Mouse (Mus musculus) cerebellum, postnatal 10 days (tissue): ENCODE measurements around the gene Il22.
"Not testable (repeated sequence)": the region's sequence is repeated elsewhere in the genome, so short reads cannot be mapped to it uniquely, and the experiment has no call there.

Experiments
- DNase-seq, 2 experiments: peaks; one replicate each; pipeline ENCODE4 v3.0.0; 2021; ENCODE audit warnings: mixed read lengths in 2 of 2

Il22 gene

DNA sequence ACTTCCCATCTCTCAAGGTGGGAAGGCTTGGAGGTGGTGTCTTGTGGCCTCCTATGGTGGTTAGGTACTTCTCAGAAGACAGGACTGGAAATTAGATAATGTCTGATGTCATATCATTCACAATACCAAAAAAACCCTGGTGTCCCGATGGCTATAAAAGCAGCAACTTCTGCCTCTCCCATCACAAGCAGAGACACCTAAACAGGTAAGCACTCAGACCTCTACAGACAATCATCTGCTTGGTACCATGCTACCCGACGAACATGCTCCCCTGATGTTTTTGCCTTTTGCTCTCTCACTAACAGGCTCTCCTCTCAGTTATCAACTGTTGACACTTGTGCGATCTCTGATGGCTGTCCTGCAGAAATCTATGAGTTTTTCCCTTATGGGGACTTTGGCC lies at the start of gene Il22:
TSS of gene Il22 (plus strand) at position 301 of the 400 bp plus-strand sequence.
- no peak for DNase-seq

DNA sequence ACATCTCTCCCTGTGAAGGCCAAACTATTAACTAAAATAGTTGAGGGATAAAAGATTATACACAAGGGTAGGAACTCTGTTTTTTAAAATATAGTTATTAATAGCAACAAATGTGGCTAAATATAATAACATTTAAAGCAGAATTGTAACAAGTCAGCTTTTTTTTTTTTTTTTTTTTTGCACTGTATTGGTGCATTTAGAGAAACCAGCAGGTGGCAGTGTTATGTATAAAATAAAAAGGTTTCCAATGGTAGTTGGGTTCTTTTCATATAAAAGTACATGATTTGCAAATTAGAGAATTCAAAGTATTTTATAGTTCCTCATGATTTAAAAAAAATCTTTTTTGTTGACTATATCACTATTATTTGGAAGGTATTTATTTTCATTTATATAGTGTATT lies 48.8 kb upstream of the Il22 start:
- DNase-seq, result peak; percentile 39 to 72

DNA sequence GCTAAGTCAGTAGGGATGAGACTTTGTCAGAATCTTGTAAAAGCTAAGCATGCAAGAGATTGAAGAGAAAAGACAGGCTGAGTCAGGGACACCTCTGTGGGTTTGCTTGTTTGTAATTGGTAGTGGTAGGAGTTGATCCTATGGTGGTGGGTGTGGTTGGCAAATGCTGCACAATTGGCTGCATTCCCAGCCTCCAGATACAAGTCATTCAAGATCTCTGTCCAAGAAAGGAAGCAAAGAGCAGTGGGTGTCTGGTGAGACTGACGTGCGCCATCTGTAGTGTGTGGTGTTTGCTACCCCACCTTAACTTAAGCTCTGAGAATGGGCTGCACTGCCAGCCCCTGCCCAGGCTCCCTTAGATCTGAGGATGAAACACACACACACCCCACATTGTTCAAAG lies 43.6 kb upstream of the Il22 start:
- DNase-seq, result peak; percentile 48 to 68

- DNase-seq, result no peak
Observed at GRCm38 (mm10) chr10:118169212-118169611, 35.5 kb upstream of the Il22 start.

DNA sequence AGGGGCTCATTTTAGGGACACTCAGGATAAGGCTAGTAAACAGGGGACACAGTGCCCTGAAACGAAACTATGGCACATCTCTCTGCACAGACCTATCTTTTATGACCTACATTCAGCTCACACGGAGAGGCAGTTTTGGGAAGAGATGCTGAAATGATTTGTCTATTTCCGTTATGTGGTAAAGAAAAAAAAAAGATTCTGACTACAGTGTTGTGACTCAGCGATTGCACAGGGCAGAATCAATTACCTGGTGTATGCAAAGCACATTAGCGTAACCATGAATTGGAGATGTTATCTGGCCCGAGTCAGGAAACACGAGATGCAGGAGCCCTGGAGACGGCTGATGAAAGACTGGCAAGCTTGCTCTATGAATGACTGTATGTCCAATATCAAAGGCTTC lies 32.3 kb upstream of the Il22 start:
- DNase-seq, result no peak

- DNase-seq, result no peak
Observed at GRCm38 (mm10) chr10:118172876-118173275, 31.9 kb upstream of the Il22 start.

GRCm38 (mm10) chr10:118175542-118175941 lies 29.2 kb upstream of the Il22 start:
- not testable (repeated sequence) for DNase-seq

DNA sequence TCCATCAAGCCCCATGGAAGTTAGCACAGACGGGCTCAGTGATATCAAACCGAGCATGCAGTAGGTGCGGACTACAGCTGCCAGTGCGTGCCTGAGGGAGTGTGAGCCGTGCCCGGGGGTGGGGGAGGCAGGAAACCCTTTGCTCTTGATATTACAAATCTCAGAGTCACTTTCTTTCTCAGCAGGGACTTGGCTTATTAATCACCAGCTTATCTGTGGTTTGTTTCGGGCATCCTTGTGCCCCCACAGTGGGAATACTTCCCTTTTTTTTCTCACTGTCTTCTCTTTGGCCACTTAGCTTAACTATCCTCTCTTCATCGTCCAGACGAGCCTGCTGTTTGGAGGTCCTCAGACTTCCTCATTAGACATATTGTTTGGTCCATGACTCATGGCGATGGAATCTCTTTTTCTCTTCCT lies 26.0 kb upstream of the Il22 start:
- no peak for DNase-seq

GRCm38 (mm10) chr10:118179265-118179664 lies 25.5 kb upstream of the Il22 start:
- DNase-seq, result no peak

DNA sequence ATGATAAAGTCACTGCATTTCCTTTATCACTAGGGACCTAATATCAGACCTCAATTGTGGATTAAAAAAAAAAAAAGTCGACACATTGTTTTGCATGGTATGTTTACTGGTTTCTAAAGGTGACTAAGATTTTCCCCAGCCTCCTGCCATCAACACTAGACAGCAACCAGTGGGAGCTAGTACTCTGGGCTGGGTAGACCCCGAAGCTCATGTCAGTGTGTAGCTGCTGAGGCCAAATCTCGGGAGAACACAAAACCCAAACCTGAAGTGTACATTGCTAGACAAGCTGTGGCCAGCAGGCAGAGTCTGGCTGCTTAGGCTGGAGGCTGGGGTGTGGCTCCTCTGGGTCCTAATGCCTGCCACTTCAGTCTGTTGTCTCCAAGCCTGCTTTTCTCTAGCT lies 9.6 kb upstream of the Il22 start:
- not testable (repeated sequence) for DNase-seq

- DNase-seq, result peak; percentile 65 to 70
Observed at GRCm38 (mm10) chr10:118215719-118216393, 11.1 kb downstream of the Il22 start.

DNA sequence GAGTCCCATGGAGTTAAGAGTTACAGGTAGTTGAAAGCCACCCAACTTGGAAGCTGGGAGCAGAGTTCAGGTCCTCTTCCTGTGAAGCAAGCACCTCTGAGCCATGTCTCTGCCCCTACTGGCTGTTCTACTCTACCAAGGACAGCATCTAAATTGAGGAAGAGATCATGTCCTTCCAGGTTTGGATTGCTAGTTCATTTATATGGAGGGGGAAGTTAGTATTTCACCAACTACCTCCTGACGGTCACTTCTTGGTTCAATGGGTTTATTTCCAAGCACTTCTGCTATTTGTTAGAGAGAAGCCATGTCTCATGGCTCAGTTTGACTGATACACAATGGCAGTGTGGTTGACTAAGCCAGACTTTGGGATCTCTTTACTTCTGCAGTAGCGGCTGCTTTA lies 22.9 kb downstream of the Il22 start:
- not testable (repeated sequence) for DNase-seq

- DNase-seq, result not testable (repeated sequence)
Observed at GRCm38 (mm10) chr10:118232607-118233006, 27.9 kb downstream of the Il22 start.

DNA sequence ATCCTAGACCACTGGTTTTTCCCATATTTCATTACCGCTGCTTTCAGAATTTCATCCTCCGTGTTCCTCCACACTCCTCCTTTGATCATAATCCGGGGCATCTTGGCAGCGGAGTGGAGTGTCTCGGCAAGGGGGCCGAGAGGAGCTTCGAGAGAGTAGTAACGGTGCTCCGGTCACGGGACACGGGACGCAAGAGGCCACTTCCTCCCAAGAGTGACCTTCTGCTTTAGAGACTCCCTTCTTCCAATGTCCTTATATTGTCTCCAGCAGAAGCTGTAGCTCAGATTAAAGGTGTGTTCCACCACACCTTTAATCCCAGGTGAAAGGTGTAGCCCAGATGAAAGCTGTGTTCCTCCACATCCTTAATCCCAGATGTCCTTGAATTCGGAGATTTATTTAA lies 35.9 kb downstream of the Il22 start, which contains the start of gene Gm32717:
TSS of gene Gm32717 (minus strand) at position 101 of the 400 bp plus-strand sequence.
- DNase-seq, result not testable (repeated sequence)

DNA sequence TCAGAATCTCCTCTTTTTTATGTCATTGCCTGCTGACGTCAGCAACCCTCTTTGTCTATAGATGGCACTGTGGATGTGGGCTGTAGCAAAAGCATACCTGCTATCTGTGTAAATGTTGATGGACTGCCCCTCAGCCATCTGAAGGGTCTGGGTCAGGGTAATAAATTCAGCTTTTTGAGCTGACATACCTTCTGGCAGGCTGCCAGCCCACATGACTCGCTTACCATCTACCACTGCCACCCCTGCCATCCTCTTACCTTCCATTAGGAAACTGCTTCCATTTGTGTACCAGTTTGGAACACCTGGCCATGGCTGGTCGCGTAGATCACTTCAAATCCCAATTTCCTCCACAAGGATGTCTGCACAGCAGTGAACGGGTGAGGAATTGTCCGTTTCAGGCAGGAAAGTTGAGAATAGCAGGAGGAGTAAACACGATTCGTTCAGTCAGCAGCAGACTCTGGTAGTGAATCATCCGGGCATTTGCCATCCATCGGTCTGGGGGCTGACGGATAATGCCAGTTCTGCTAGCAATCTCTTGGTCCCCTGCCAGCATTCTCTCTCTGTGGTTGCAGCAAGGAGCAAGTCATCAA lies 44.4 kb downstream of the Il22 start:
- peak; percentile 51 to 59 for DNase-seq

DNA sequence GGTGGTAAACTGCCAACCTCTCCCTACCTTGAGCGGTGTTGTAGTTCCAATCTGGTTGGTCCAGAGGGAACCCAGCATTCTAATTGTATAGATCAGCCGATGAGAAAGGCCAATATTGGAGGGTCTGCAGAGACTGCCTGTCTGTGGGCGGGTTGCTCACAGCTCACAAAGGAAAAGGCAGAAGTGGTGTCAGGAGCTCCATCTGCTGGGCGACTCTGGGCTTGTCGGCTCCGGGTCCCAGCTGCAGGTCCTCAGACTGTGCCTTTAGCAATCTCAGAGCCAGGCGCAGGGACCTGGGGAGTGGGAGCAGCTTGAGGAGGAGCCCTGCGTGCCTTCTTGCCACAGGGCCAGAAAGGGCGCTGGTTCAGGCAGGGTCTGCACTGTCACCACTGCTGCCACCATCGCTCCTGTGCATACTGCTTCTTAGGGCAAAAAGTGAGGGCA lies 46.1 kb downstream of the Il22 start:
- peak; percentile 72 to 75 for DNase-seq

GRCm38 (mm10) chr10:118258388-118258787 lies 53.6 kb downstream of the Il22 start, which contains the start of gene Gm32802:
Gm32802 (plus strand) TSS chr10:118258688.
- not testable (repeated sequence) for DNase-seq
